Mouse (Mus musculus) testis, adult 2 months (tissue): ENCODE data around the gene Ift140. TPM values are rescaled to one million over a fixed set of nuclear protein-coding genes. Genes with fewer than 3 reads are reported as not detected.
A peak's percentile ranks its signal among the peaks of the same experiment; 100 is the strongest.

Experiments
- H3K27ac ChIP-seq: fragments of 200-500 bp; 2 replicates; pipeline ENCODE4 v1.5.1; 2012; ENCODE audit warnings: low read depth, low read length; ENCODE audit not compliant: control insufficient read depth, insufficient read depth
- H3K27me3 ChIP-seq: fragments of 200-500 bp; 2 replicates; pipeline ENCODE4 v1.6.1; 2012; ENCODE audit warnings: mild to moderate bottlenecking, low read length, moderate library complexity; ENCODE audit not compliant: control insufficient read depth, insufficient read depth
- H3K36me3 ChIP-seq: fragments of 200-500 bp; 2 replicates; pipeline ENCODE4 v1.6.1; 2012; ENCODE audit warnings: mild to moderate bottlenecking, low read length; ENCODE audit not compliant: control insufficient read depth, insufficient read depth
- H3K4me1 ChIP-seq: fragments of 200-500 bp; 2 replicates; pipeline ENCODE4 v1.6.1; 2012; ENCODE audit warnings: low read length; ENCODE audit not compliant: control insufficient read depth, insufficient read depth
- H3K4me3 ChIP-seq: fragments of 200-500 bp; 2 replicates; pipeline ENCODE4 v1.5.1; 2012; ENCODE audit warnings: low read depth, mild to moderate bottlenecking, low read length, moderate library complexity, mixed read lengths; ENCODE audit not compliant: control insufficient read depth
- CTCF ChIP-seq: fragments of 200-500 bp; IDR thresholded peaks from 2 replicates; pipeline ENCODE4 v1.5.1; 2012; ENCODE audit warnings: low read depth, mild to moderate bottlenecking, inconsistent platforms, low read length, moderate library complexity; ENCODE audit not compliant: control insufficient read depth, insufficient read depth, insufficient replicate concordance
- POLR2A ChIP-seq: fragments of 200-500 bp; IDR thresholded peaks from 2 replicates; pipeline ENCODE4 v1.6.1; 2012; ENCODE audit warnings: low read depth, mild to moderate bottlenecking, inconsistent platforms, low read length, moderate library complexity; ENCODE audit not compliant: control insufficient read depth
- polyA plus RNA-seq: library from polyadenylated mRNA; depleted of rRNA; stranded (reverse); fragments of >200 nt; gene quantifications from 2 replicates; pipeline ENCODE4 v1.2.3, GENCODE M21; 2012; rRNA removed

The Ift140 gene
- polyA plus RNA-seq, 1 experiment: 130 TPM

DNA sequence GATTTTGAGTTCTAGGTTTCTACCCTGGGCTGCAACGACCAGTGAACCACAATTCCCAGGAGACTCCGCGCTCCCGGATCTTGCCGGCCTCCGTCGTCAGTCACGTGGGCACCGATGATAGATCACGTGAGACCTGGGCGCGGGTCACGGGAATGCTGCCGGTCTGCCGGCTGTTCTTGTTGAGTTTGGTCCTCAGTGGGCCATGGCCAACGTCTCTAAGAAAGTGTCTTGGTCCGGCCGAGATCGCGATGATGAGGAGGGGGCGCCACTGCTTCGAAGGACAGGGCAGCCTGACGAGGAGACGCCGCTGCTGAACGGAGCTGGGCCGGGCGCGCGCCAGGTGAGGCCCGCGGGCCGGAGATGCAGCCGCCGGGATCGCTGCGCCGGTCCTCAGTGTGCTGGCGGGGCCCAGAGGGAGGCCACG, 117.4 kb downstream of the Ift140 start, which contains the start of gene Clcn7:
TSS of gene Clcn7 (plus strand) at position 117 of the 424 bp plus-strand sequence.
- peak within 1 kb of the TSS; percentile 99 for H3K4me3 ChIP-seq
- H3K36me3 ChIP-seq: no peaks in the 10 kb centered on the region
- peak within 1 kb of the TSS; percentile 89 for H3K27ac ChIP-seq
- H3K4me1 ChIP-seq: peaks cover 3% of the 10 kb centered on the region
- H3K27me3 ChIP-seq: no peaks in the 10 kb centered on the region
- TF ChIP-seq POLR2A (peak; percentile 66), CTCF (no peak)

DNA sequence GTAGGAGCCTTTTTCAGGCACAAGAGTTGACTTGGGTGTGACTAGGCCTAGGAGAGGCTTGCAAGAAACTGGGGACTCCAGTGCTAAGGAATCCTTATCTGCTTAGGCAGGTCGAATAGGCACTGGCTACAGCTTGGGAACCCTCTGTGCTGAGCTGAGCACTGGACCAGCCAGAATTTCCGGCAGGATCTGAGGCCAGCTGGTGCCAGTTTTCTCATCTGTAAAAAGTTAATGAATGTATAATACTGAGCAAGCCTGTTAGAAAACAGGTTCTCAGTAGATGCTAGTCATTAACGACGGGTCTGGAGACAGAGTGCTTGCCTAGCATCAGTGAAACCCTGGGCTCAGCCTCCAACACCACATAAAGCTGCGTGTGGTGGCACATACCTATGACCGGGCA, 119.7 kb downstream of the Ift140 start:
- no peak for TF ChIP-seq POLR2A
- TF ChIP-seq CTCF: no peak
- H3K4me3 ChIP-seq: no peak overlapping the region
- no peaks in the 10 kb centered on the region for H3K27me3 ChIP-seq
- H3K27ac ChIP-seq: no peak overlapping the region
- H3K4me1 ChIP-seq: peaks cover 3% of the 10 kb centered on the region
- H3K36me3 ChIP-seq: no peaks in the 10 kb centered on the region

DNA sequence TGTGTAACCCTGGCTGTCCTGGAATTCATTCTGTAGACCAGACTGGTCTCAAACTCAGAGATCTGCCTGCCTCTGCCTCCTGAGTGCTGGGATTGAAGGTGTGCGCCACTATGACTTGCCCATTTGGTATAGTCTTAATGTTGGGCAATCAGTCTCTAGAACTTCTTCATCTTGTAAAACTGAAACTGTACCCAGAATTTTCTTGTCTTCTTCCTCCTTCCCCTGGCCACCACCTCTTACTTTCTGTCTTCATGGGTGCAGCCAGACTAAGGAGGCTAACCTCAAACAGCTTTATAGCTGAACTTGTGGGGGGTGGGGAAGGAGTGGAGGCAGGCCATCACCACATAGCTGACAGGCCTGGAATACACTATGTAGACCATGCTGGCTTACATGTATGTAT, 122.9 kb downstream of the Ift140 start:
- no peaks in the 10 kb centered on the region for H3K36me3 ChIP-seq
- H3K4me3 ChIP-seq: no peak overlapping the region
- H3K4me1 ChIP-seq: no peaks in the 10 kb centered on the region
- no peak for TF ChIP-seq POLR2A
- no peak for TF ChIP-seq CTCF
- H3K27me3 ChIP-seq: no peaks in the 10 kb centered on the region
- no peak overlapping the region for H3K27ac ChIP-seq

DNA sequence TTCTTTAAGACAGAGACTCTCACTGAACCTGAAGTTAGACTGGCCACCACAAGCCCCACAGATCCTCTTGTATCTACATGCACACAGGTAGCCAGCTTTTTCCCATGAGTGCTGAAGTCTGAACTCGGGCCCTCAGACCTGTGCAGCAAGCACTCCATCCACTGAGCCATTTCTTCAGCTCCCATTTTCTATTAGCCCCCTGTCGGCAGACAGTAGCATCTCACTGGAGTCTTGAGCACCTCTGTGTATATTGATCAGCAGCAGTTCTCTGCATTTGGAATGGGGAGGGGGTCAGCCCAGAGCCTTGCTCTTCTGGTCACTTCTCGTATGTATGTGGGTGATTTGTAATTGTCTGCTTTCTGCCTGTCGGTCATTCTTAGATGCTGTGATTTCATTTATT, 124.1 kb downstream of the Ift140 start:
- Histone ChIP-seq H3K27ac (no peak overlapping the region), H3K4me3 (no peak overlapping the region), H3K4me1 (no peaks in the 10 kb centered on the region), H3K36me3 (no peaks in the 10 kb centered on the region), H3K27me3 (no peaks in the 10 kb centered on the region)
- TF ChIP-seq CTCF: no peak
- no peak for TF ChIP-seq POLR2A

Other genes starting within 250 kb of the Ift140 start
- 3.4 and 4.7 TPM in 2 replicates for gene Meiob, start 211.8 kb upstream of the Ift140 start, polyA plus RNA-seq
- 529 and 573 TPM in 2 replicates for gene Hagh, start 175.9 kb upstream of the Ift140 start, polyA plus RNA-seq
- gene Fahd1, start 165.7 kb upstream of the Ift140 start, polyA plus RNA-seq: 12.6 and 16.6 TPM in 2 replicates
- gene Igfals, start 150.1 kb upstream of the Ift140 start, polyA plus RNA-seq: 4.0 and 4.2 TPM in 2 replicates
- 125 and 131 TPM in 2 replicates for gene Nubp2, start 129.7 kb upstream of the Ift140 start, polyA plus RNA-seq
- gene Spsb3, start 129.4 kb upstream of the Ift140 start, polyA plus RNA-seq: 161 and 177 TPM in 2 replicates
- 28.0 and 31.2 TPM in 2 replicates for gene Eme2, start 121.0 kb upstream of the Ift140 start, polyA plus RNA-seq
- 45.9 and 56.7 TPM in 2 replicates for gene Mrps34, start 121.0 kb upstream of the Ift140 start, polyA plus RNA-seq
- 9.3 and 15.5 TPM in 2 replicates for gene Nme3, start 119.6 kb upstream of the Ift140 start, polyA plus RNA-seq
- gene Mapk8ip3, start 79.1 kb upstream of the Ift140 start, polyA plus RNA-seq: 60.2 and 62.6 TPM in 2 replicates
- 5.4 and 6.5 TPM in 2 replicates for gene Jpt2, start 55.4 kb upstream of the Ift140 start, polyA plus RNA-seq
- gene Cramp1l, start 297 bp upstream of the Ift140 start, polyA plus RNA-seq: 26.5 and 27.6 TPM in 2 replicates
- 4.1 and 5.2 TPM in 2 replicates for gene Tmem204, start 67.5 kb downstream of the Ift140 start, polyA plus RNA-seq
- 5.4 and 7.0 TPM in 2 replicates for gene Telo2, start 99.9 kb downstream of the Ift140 start, polyA plus RNA-seq
- 0.23 and 0.40 TPM in 2 replicates for gene Ptx4, start 104.7 kb downstream of the Ift140 start, polyA plus RNA-seq
- gene Clcn7, start 117.3 kb downstream of the Ift140 start, polyA plus RNA-seq: 14.1 and 14.8 TPM in 2 replicates
- gene Ccdc154, start 146.4 kb downstream of the Ift140 start, polyA plus RNA-seq: 22.6 and 23.5 TPM in 2 replicates
- 0.36 and 0.83 TPM in 2 replicates for gene Gm38655, start 159.4 kb downstream of the Ift140 start, polyA plus RNA-seq
- gene BC003965, start 168.5 kb downstream of the Ift140 start, polyA plus RNA-seq: 4.6 and 5.0 TPM in 2 replicates
- 11.2 and 11.7 TPM in 2 replicates for gene Unkl, start 172.3 kb downstream of the Ift140 start, polyA plus RNA-seq
- 20.2 and 24.5 TPM in 2 replicates for gene Gnptg, start 224.0 kb downstream of the Ift140 start, polyA plus RNA-seq
- gene Tsr3, start 224.1 kb downstream of the Ift140 start, polyA plus RNA-seq: 17.5 and 18.1 TPM in 2 replicates
- 2.9 and 3.8 TPM in 2 replicates for gene Baiap3, start 240.3 kb downstream of the Ift140 start, polyA plus RNA-seq